Comparison of ENCODE assay signal across 14 mouse cellular contexts in the genomic region with DNA sequence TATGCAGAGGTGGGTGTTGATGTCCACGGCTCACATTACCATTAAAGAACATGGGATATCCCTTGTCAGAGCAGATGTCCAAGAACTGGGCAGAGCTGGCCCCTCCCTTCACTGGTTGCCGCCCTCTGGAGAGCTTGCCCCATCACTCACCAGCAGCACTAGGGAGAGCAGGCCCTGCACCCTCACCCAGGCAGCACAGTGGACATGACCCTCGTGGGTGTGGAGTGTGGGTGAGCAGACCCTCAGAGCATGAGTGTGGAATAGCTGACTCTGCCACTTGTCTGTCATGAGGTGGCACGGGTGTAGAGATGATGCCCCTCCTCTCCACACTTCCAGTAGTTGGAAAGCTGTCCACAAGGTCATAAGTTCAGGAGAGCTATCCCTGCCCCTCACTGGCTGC. TPM values are rescaled to one million over a fixed set of nuclear protein-coding genes. Genes with fewer than 3 reads are reported as not detected.
"Had no signal": no experiment of that assay in that cellular context is flagged by ENCODE, and none has a peak within 500 bp of the region (broad histone marks: within the 10 kb centered on the region; RNA-seq: fewer than 3 reads in every experiment).

No protein-coding gene starts in this region.

- H3K4me3 ChIP-seq: left cerebral cortex, adult 2 months; limb, embryonic 12.5 days; liver, embryonic 13.5 days; midbrain, embryonic 10.5 days; myocyte; neural tube, embryonic 15.5 days had no signal

- H3K27ac ChIP-seq: left cerebral cortex, adult 2 months; limb, embryonic 12.5 days; liver, embryonic 13.5 days; midbrain, embryonic 10.5 days; neural tube, embryonic 15.5 days had no signal

- DNase-seq: kidney, adult 2 months; kidney, postnatal 10 days; liver, embryonic 13.5 days; lung, adult 18-20 months; lung, postnatal 14 days; midbrain, embryonic 14.5 days; thymus, adult 2 months; thymus, postnatal 25 days had no signal

- H3K36me3 ChIP-seq: limb, embryonic 12.5 days; liver, embryonic 13.5 days; midbrain, embryonic 10.5 days; neural tube, embryonic 15.5 days had no signal

- H3K4me2 ChIP-seq: limb, embryonic 12.5 days; liver, embryonic 13.5 days; neural tube, embryonic 15.5 days had no signal

- H3K9ac ChIP-seq: limb, embryonic 12.5 days; liver, embryonic 13.5 days; neural tube, embryonic 15.5 days had no signal

- H3K9me3 ChIP-seq: limb, embryonic 12.5 days; liver, embryonic 13.5 days; midbrain, embryonic 10.5 days; neural tube, embryonic 15.5 days had no signal

- ATAC-seq: intestine, embryonic 16.5 days had no signal

RNA-seq across cellular contexts. Expression of gene Trp73, which starts 5.2 kb away (rescaled TPM):
- polyA plus RNA-seq: liver, embryonic 13.5 days; myocyte had no signal

RNA-seq across cellular contexts. Expression of gene Megf6, which starts 35.7 kb away (rescaled TPM):
- polyA plus RNA-seq: myocyte had no signal
